Mouse (Mus musculus) liver, adult 2 months (tissue): Measurements from ENCODE around the gene Rdh16.

ENCODE experiments used
- CTCF ChIP-seq: fragments of 200-500 bp; IDR thresholded peaks from 2 replicates; pipeline ENCODE4 v1.5.1; 2011; ENCODE audit warnings: low read depth, low read length, control low read depth
- POLR2A ChIP-seq: fragments of 200-500 bp; IDR thresholded peaks from 2 replicates; pipeline ENCODE4 v1.6.1; 2011; ENCODE audit warnings: low read length, control low read depth; ENCODE audit not compliant: insufficient read depth; ENCODE audit errors: extremely low read depth

DNA sequence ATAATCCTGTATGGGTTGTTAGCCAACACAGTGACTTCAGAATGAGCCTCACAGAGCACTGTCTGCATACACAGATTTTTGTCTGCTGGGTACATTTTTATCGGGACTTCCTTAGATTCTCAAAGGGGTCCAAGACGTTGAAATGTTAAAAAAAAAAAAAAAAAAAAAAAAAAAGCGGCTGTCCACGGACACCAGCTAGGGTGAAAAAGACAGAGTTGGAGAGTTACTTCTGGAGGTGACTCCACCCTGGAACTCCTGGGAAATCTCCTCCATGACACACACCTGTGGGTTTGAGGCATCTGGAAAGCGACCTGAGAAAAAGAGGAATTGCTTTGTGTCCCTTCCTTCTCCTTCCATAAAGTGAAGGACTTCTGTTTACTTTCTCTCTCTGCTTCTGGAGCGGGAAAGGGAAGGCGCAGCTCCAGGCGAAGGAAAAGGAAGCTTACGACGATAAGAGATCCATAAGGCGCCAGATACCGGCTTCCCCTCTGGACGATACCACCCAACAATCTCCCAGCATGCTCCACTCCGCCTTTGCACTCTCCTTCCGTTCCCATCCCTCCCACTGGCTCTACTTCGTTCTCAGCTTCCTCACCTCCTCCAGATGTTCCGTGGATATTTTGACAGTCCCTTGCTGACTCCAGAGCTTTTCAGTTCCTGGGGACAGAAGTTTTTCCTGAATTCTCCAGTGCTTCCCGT, 45.0 kb upstream of the Rdh16 start:
- TF ChIP-seq POLR2A: no peak
- no peak for TF ChIP-seq CTCF
